Mouse (Mus musculus) E14TG2a.4 (cell line): ENCODE data around the gene Enkd1.

ENCODE experiments used
- CTCF ChIP-seq: conservative IDR thresholded peaks from 2 replicates; pipeline ENCODE4 v1.5.1; 2014; ENCODE audit warnings: low read length
- NANOG ChIP-seq: IDR thresholded peaks from 2 replicates; pipeline ENCODE4 v1.6.1; 2014; ENCODE audit warnings: borderline replicate concordance, low read length, mixed read lengths
- POU5F1 ChIP-seq: IDR thresholded peaks from 2 replicates; pipeline ENCODE4 v1.6.1; 2014; ENCODE audit warnings: low read length, borderline replicate concordance

- TF ChIP-seq CTCF (no peak), POU5F1 (no peak), NANOG (no peak)
Measured at GRCm38 (mm10) chr8:105725726-105726125, 17.7 kb upstream of the Enkd1 start.
